Mouse (Mus musculus): Measurements from ENCODE around the gene Dpp6.

Gene Dpp6

DNA sequence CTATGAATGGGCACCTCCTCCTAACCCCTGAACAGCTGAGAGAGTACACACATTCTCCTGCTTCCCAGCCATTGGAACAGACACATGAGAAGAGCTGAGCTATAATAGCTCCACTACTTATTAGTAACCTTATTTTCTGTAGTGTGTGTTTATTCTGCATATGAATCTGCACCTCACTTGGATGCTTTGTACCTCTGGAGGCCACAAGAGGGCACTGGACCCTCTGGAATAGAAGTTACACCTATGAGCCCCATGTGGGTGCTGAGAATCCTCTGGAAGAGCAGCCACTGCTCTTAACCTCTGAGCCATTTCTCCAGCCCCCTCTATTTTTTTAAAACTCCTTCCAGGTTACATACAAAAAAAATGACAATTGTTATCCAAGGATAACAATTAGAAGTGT is 888.0 kb downstream of the Dpp6 start:
- DNase-seq: no peak

DNA sequence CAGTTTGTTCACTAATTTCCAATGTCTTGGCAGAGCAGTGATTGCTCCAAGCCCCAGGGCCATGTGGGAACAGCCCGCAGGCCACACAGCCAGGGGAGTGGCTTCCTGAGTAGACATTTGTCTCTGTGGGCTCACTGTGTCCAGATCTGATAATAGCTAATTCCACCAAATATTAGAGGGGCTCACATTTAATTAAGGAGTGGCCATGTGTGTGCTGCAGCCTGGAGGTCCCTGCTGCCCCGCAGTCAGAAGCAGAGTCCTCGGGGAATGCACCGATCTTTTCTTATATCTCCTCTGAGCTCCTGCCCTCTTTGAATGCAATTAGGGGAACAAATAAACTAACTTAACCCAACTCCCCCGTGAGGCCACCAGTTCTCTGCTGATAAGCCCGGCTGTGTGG is 889.5 kb downstream of the Dpp6 start:
- no peak for DNase-seq

DNA sequence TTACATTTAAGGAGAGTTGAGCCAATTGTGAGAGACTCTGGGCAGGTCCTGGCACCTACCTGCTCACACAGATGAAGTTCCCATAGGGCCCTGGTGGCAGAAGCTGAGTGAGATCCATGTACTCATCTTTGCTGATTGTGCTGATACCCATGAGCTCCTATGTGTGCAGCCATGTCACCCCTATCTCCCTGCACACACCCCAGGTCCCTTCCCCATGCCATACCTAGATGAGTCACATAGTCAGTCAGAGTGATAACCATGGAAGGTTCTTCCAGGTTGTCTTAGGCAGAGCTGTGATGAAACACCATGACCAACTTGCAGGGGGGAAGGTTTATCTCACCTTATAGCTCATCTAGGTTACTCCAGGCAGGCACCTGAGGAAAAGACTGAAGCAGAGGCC is 890.3 kb downstream of the Dpp6 start:
- no peak for DNase-seq

DNA sequence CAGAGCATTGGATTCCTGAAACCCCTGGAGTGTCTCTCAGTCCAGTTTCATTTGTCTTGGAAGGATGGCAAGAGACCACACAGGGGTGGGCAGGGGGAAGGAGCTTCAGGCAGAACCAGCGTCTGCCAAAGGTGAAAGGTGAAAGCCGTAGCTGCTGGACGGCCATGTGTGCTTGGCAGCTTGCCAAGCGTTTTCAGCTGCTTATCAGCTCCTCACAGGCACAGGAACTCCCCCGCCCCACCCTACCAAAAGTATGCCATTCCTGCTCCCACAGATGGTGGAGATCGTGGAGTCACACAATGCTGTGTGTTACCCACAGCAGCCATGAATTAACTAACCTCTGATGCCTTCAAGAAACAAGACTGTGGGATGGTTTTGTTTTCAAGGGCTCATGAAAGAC is 891.2 kb downstream of the Dpp6 start:
- DNase-seq: peak; percentile 29

DNA sequence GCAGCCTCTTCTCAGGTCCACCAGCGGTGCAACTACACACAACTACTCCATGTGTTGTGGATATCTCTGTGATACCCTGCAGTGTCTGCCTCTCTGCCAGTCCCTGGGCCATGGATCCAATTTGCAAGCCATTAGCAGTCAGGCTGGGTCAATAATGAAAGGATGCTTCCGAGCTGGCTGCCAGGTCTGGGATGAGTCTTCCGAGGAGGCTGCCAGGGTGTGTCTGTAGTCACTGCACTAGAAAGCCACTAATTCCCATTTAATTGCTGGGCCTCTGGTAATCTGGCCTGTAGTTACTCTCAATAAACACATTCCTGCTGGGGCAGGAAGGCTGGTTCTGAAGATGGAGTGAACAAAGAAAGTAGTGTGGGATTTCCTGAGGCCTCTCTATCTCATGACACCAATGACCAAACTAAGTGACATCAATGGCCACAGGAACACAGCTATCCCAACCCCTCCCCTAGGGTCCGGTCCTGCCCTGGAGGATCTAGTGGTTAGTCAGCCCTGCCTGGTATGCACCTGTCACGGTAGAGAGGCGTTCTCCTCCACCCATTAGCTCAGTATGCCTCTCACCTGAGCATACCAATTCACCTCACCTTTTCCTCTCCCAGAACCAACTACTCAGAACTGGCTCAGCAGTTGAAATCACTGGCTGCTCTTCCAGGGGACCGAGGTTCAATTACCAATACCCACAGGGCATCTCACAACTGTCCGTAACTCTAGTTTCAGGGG is 894.6 kb downstream of the Dpp6 start:
- no peak for DNase-seq

DNA sequence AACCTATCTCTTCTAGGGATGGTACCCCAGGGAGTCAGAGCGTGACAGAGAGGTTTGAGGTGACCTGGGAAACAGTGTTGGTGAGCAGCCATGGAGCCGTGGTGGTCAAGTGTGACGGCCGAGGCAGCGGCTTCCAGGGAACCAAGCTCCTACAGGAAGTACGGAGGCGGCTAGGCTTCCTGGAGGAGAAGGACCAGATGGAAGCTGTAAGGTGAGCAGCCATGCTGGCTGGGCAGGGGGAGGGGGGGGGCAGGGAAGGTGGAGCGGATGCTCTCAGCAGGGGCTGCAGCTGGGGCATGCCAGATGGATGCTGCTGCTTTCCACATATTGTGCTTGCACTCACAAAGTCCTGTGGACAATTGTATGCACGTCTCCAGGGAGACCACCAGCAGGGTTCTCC is 897.4 kb downstream of the Dpp6 start:
- DNase-seq: no peak

DNA sequence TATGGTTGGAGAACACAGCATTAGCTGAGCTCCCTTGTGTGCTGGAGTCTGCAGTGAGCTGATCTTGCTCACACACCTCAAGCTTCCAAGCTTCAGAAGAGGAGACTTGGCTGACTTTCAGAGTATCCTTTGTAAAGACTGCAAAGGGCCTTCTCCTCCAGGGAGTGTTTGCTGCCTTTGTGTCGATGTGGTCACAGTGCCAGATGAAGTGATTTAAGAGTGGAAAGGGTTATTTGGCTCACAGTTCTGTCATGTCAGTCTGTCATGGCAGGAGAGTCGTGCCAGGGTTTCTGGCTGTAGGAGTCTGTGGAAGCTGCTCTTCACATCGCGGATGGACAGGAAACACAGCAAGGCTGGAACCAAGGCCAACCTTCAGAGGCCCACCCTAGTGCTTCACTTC is 899.0 kb downstream of the Dpp6 start:
- DNase-seq: no peak

DNA sequence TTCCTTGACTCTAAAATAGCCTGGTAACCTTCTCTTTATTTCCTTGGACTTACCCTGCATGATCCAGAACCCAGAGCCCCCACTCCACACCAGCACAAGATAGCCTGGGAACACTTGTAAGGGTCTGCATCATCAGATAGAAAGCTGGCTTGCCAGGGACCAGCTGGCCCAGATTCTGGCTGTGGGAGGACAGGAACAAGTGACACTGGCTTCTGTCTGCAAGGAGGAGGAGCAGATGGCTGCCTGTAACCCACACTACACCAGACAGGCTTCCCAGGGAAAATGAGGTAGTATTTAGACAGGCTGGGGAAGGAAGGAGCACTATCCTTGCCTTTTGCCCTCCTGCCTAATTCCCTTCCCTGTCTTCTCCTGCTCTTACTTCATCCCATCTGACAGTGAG is 900.3 kb downstream of the Dpp6 start:
- DNase-seq: no peak

DNA sequence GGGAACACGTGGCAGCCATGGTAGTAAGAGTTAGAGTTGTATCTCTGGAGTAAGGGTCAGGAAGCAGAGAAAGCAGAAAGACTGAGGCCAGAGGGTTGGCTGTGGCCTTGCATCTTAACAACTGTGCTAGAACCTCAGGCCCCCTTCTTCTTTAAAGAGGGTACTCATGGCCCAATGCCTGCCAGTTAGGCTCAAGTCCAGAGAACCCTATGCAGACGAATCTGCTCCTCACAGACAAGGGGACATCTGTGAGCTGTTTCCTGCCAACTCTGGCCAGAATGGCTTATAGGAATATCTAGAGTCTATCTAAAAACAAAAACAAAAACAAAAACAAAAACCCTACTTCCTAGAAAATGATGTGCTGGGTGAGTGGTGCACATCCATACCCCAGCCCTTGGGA is 902.3 kb downstream of the Dpp6 start:
- no peak for DNase-seq

DNA sequence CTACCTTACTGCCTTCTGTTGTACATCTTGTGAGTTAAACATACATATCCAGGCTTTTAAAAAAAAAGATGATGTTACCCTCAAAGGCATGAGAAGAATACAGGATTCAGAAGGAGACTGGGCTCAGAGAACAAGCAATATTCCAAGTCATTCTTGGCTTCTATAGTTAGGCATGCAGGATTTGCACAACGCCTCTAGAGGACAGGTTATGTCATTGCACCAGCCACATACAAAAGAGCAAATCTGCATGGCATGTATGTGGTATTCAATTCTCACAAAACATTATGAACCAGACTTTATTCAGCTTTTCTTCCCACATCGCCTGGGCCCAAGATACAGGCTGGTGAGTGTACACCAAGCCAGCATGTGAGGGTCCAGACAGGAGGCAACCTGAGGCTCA is 907.5 kb downstream of the Dpp6 start:
- no peak for DNase-seq

DNA sequence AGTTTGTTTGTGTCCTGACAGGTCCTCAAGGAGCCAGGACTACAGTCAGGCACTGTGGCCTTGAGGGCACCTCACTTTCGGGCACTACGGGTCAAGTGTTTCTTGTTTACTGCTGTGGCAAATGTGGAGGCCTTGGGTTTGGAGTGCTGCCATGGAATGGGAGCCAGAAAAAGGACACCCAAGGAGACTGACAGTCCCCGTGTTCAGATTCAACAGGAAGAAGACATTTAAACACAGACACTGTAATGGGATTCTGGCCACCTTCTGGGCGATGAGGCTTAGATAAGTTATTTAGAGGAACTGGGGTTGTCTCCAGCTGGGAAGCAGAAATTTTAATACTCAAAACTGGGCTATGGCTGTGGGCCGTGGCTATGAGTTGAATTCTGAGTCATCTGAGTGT is 913.7 kb downstream of the Dpp6 start:
- DNase-seq: no peak

DNA sequence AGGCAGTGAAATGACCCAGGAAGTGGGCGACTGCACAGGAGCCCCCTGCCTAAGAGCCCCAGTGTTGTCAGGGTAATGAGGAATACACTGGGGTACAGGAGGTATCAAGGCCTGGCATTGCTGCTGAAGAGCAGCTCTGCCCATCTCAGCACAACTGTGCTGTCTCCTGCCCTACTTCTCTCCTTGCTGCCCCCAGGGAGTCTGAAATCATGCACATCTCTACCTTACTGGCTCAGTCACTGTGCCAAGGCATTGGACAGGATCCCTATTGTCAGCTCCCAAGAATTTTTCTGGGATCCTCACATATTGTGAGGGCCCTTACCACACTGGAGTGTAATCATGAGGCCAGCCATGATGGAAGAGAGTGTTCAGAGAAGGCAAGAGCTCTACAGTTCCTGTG is 914.4 kb downstream of the Dpp6 start:
- DNase-seq: no peak

DNA sequence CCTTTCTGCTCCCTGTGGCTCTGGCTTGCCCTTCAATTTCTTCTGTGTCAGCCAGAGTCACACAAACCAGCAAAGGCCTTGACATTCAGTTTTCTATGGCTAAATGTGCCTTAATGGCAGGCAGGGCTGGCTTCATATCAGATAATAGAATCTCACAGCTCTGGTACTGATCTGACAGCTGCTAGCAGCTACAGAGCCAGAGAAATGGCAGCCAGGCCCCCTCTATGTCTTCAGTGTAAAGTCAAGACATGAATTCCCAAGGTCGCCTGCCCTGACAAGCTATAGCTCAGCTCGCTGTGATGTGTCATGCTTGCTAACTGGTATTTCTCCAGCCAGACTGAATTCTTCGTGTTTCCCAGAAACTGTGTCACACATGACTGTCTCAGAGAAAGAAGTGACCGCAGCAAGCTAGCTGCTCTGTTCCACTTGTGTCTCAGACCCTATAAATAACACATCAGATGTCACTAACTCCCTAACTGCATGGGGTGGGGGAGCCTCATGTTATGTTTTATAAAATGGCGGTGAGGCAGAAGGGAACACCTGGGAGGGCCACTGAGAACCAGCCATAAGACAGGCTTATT is 915.4 kb downstream of the Dpp6 start:
- DNase-seq: no peak

DNA sequence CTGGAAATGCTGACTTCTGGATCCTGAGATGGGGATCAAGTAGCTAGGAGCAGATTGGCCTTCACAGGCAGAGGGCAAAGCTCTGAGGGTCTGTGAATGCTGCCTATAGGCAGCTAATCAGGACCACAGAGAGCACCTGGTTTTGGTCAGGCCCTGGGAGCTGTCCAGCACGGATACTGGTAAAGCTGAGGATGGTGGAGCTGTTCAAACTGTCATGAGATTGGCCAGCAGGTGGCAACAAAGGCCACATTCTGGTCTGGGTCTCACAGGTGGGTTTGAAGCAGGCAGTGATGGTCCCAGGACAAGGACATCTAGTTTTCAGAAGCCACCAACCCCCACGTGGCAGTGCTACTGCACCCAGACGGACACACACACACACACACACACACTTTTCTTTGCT is 920.2 kb downstream of the Dpp6 start:
- DNase-seq: peak; percentile 60

DNA sequence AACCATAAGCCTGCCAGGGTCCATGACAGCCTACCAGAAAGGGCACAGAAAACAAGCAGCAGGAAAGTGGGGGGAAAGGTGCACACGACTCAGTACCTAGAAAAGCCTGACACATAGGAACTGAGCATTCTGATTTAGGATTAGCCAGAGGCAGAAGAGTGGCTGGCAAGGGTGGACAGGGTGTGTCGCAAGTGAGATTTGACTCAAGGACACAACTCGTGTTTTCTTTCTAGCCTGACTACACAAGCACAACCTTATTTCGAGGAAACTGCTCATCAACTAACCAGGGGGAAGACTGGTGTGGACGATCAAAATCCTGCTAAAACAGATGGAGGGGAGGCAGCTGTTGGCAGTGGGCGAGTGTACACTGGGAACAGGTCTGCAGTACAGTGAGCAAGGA is 922.2 kb downstream of the Dpp6 start:
- DNase-seq: no peak

DNA sequence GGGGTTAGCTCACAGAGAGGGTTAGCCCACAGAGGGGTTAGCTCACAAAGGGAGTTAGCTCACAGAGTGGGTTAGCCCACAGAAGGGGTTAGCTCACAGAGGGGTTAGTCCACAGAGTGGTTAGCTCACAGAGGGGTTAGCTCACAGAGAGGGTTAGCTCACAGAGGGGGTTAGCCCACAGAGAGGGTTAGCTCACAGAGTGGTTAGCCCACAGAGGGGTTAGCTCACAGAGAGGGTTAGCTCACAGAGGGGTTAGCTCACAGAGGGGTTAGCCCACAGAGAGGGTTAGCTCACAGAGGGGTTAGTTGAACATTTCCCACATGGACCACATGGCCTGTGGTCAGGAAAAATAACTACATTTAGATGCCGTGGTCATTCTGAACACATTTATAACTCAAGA is 927.9 kb downstream of the Dpp6 start:
- no peak for DNase-seq

DNA sequence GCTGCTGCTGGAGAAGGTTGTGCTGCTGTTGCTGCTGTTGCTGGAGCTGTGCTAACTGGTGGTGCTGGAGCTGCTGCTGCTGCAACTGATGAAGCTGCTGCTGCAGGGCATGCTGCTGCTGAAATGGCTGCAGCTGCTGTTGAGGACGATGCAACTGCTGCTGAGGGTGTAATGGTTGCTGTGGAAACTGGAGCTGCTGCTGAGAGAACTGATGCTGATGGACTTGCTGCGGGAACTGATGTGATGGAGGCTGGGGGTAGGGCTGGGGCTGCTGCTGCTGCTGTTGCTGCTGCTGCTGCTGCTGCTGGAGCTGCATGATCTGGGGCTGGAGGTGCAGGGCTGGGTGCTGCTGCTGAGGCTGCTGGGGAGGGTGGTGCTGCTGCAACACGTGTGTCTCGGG is 948.8 kb downstream of the Dpp6 start:
- DNase-seq: no peak

DNA sequence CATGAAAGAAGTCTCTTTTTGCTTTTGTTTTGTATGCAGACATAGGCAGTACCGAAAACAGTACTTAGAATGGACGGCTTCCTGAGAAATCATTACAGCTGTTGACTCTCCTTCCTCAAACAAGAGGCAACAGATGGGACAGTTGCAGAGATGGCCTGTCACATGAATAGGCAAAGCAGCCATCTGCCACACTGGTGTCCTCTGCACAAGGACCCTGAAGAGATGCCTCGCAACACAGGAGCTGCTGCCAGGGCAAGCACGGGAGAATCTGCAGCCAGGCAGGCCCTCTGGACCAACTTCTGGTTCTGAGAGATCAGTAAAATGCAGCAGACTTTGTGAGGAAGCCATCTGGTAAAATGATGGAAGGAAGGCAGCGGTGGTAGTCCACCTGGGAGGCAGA is 950.9 kb downstream of the Dpp6 start:
- DNase-seq: no peak
